Mouse (Mus musculus): ENCODE data around the gene Muc16.

- no peak for TF ChIP-seq POLR2A (IDR thresholded peaks at IDR 0.05; ENCODE audit: extremely low read depth, insufficient read depth, low read length)
- no peak for TF ChIP-seq CTCF (IDR thresholded peaks at IDR 0.05; ENCODE audit: low read depth, low read length)
Measured at GRCm38 (mm10) chr9:18674480-18675154, at the start of gene Muc16.
